Mouse (Mus musculus): ENCODE measurements around the gene Enpep.

- no peak for TF ChIP-seq POLR2A (IDR thresholded peaks at IDR 0.05; ENCODE audit: control insufficient read depth, low read depth, low read length)
- TF ChIP-seq CTCF (IDR thresholded peaks at IDR 0.05; ENCODE audit: control insufficient read depth, insufficient read depth, insufficient replicate concordance, low read depth, low read length) = no peak
Observed at GRCm38 (mm10) chr3:129256766-129257165, 75.8 kb downstream of the Enpep start.
